In the genomic region with DNA sequence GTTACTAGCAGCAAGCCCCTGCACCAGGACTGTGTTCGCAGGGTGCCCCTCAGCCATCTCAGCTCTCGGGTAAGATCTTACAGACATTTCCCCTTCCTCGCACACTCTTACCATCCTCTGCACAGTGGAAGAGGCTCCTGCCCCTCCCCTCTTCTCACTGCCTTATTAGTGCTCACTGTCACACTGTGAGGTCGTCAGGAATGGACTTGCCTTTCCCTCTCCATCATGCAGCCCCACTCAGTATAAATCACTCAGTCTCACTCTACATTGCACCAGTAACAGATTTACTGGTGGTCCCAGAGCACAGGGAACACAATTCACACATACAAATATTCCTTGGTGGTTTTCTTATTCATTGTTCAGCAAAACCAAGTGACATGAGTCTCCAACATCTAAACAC, we compare ENCODE assay signal across 23 mouse cellular contexts.
DNase-seq lines count a peak whose midpoint lies in the region; ATAC-seq and TF ChIP-seq lines count a peak whose summit lies in the region.
"Had no signal": no experiment of that assay in that cellular context is flagged by ENCODE, and none has a peak within 500 bp of the region (broad histone marks: within the 10 kb centered on the region; RNA-seq: fewer than 3 reads in every experiment).

No protein-coding gene starts in this region.

- H3K4me3 ChIP-seq in forebrain, embryonic 15.5 days = no peak overlapping the region
- no peak overlapping the region for H3K4me3 ChIP-seq in forebrain, embryonic 14.5 days (ENCODE audit: low read depth, low read length)
- no peak overlapping the region for H3K4me3 ChIP-seq in midbrain, embryonic 10.5 days
- H3K4me3 ChIP-seq in midbrain, postnatal 0 days (ENCODE audit: low read depth, low read length) = no peak overlapping the region
- peak overlapping the region; percentile 7 for H3K4me3 ChIP-seq in testis, adult 2 months (ENCODE audit: control insufficient read depth, low read depth, low read length)
- H3K4me3 ChIP-seq in liver, embryonic 11.5 days (ENCODE audit: low read depth, low read length) = no peak overlapping the region
- H3K4me3 ChIP-seq: embryonic facial prominence, embryonic 12.5 days; embryonic facial prominence, embryonic 15.5 days; forebrain, embryonic 13.5 days; heart, adult 2 months; hindbrain, embryonic 12.5 days; hindbrain, embryonic 15.5 days had no signal

- no peaks in the 10 kb centered on the region for H3K9me3 ChIP-seq in forebrain, embryonic 15.5 days
- H3K9me3 ChIP-seq in forebrain, embryonic 14.5 days (replicated peaks; ENCODE audit: control insufficient read depth, low read length) = no peaks in the 10 kb centered on the region
- no peaks in the 10 kb centered on the region for H3K9me3 ChIP-seq in midbrain, embryonic 10.5 days (replicated peaks)
- H3K9me3 ChIP-seq in midbrain, postnatal 0 days (ENCODE audit: low read length) = no peaks in the 10 kb centered on the region
- H3K9me3 ChIP-seq in liver, embryonic 11.5 days (ENCODE audit: control insufficient read depth, low read length) = no peaks in the 10 kb centered on the region
- H3K9me3 ChIP-seq: embryonic facial prominence, embryonic 12.5 days; embryonic facial prominence, embryonic 15.5 days; forebrain, embryonic 13.5 days; G1E; hindbrain, embryonic 12.5 days; hindbrain, embryonic 15.5 days had no signal

- no peak overlapping the region for H3K9ac ChIP-seq in forebrain, embryonic 15.5 days (replicated peaks)
- H3K9ac ChIP-seq in forebrain, embryonic 14.5 days (ENCODE audit: low read length) = no peak overlapping the region
- no peak overlapping the region for H3K9ac ChIP-seq in midbrain, postnatal 0 days (replicated peaks; ENCODE audit: low read length, poor library complexity, severe bottlenecking)
- H3K9ac ChIP-seq in liver, embryonic 11.5 days (ENCODE audit: low read depth, low read length) = no peak overlapping the region
- H3K9ac ChIP-seq: embryonic facial prominence, embryonic 12.5 days; embryonic facial prominence, embryonic 15.5 days; forebrain, embryonic 13.5 days; hindbrain, embryonic 12.5 days; hindbrain, embryonic 15.5 days had no signal

- ATAC-seq in forebrain, embryonic 15.5 days (replicated peaks) = no peak
- ATAC-seq in forebrain, embryonic 14.5 days = no peak
- ATAC-seq in midbrain, postnatal 0 days (ENCODE audit: low FRiP score) = no peak
- no peak for ATAC-seq in liver, embryonic 11.5 days (replicated peaks; ENCODE audit: low FRiP score)
- ATAC-seq: forebrain, embryonic 13.5 days; Patski had no signal

- H3K36me3 ChIP-seq in forebrain, embryonic 15.5 days = no peaks in the 10 kb centered on the region
- no peaks in the 10 kb centered on the region for H3K36me3 ChIP-seq in forebrain, embryonic 14.5 days (ENCODE audit: control insufficient read depth, insufficient read depth, low read length)
- no peaks in the 10 kb centered on the region for H3K36me3 ChIP-seq in midbrain, embryonic 10.5 days
- no peaks in the 10 kb centered on the region for H3K36me3 ChIP-seq in midbrain, postnatal 0 days (ENCODE audit: insufficient read depth, low read length)
- H3K36me3 ChIP-seq in testis, adult 2 months (ENCODE audit: control insufficient read depth, insufficient read depth, low read length) = no peaks in the 10 kb centered on the region
- H3K36me3 ChIP-seq in liver, embryonic 11.5 days (ENCODE audit: control insufficient read depth, insufficient read depth, low read length) = no peaks in the 10 kb centered on the region
- H3K36me3 ChIP-seq: embryonic facial prominence, embryonic 12.5 days; embryonic facial prominence, embryonic 15.5 days; G1E; hindbrain, embryonic 15.5 days had no signal

- no peak for TF ChIP-seq POLR2A in testis, adult 2 months (IDR thresholded peaks at IDR 0.05; ENCODE audit: control insufficient read depth, low read depth, low read length)

- no peak overlapping the region for H3K4me2 ChIP-seq in forebrain, embryonic 15.5 days (replicated peaks)
- no peak overlapping the region for H3K4me2 ChIP-seq in forebrain, embryonic 14.5 days (ENCODE audit: low read length)
- H3K4me2 ChIP-seq in midbrain, postnatal 0 days (ENCODE audit: low read depth, low read length, poor library complexity, severe bottlenecking) = no peak overlapping the region
- H3K4me2 ChIP-seq in liver, embryonic 11.5 days = no peak overlapping the region
- H3K4me2 ChIP-seq: embryonic facial prominence, embryonic 12.5 days; embryonic facial prominence, embryonic 15.5 days; forebrain, embryonic 13.5 days; heart, embryonic 11.5 days; hindbrain, embryonic 12.5 days; hindbrain, embryonic 15.5 days had no signal

- 0 out of 2 replicates have a peak overlapping the region, but pooled peaks have one; percentile 14 for H3K27ac ChIP-seq in forebrain, embryonic 15.5 days (replicated peaks)
- H3K27ac ChIP-seq in forebrain, embryonic 14.5 days (ENCODE audit: low read depth, low read length) = no peak overlapping the region
- H3K27ac ChIP-seq in midbrain, embryonic 10.5 days (replicated peaks) = peak overlapping the region; percentile 29; the same call in 1 of the 2 replicates
- no peak overlapping the region for H3K27ac ChIP-seq in midbrain, postnatal 0 days (ENCODE audit: low read depth, low read length)
- H3K27ac ChIP-seq in testis, adult 2 months (ENCODE audit: control insufficient read depth, insufficient read depth, low read depth, low read length) = no peak overlapping the region
- no peak overlapping the region for H3K27ac ChIP-seq in liver, embryonic 11.5 days (ENCODE audit: low read depth, low read length)
- H3K27ac ChIP-seq: embryonic facial prominence, embryonic 12.5 days; embryonic facial prominence, embryonic 15.5 days; heart, adult 2 months; hindbrain, embryonic 12.5 days; hindbrain, embryonic 15.5 days had no signal

- no peak for TF ChIP-seq CTCF in midbrain, postnatal 0 days (IDR thresholded peaks at IDR 0.05)
- no peak for TF ChIP-seq CTCF in testis, adult 2 months (IDR thresholded peaks at IDR 0.05; ENCODE audit: control insufficient read depth, insufficient read depth, insufficient replicate concordance, low read depth, low read length)

- 61% methylated on average over 4 of the region's 4 CpGs for WGBS in forebrain, embryonic 15.5 days
- 67% methylated on average over 4 of the region's 4 CpGs for WGBS in forebrain, embryonic 14.5 days
- WGBS in midbrain, embryonic 10.5 days = 78% methylated on average over 4 of the region's 4 CpGs
- WGBS in midbrain, postnatal 0 days = 68% methylated on average over 4 of the region's 4 CpGs
- WGBS in liver, embryonic 11.5 days = 55% methylated on average over 4 of the region's 4 CpGs

- DNase-seq in forebrain, embryonic 14.5 days (ENCODE audit: low spot score) = no peak
- DNase-seq in midbrain, embryonic 10.5 days (ENCODE audit: low spot score) = no peak
- no peak for DNase-seq in midbrain, postnatal 0 days (ENCODE audit: low spot score)
- no peak for DNase-seq in testis, postnatal 10 days (ENCODE audit: low spot score)
- DNase-seq in liver, embryonic 11.5 days (ENCODE audit: low spot score) = no peak
- DNase-seq: adrenal gland, postnatal 14 days; B cell, adult 2 months; cerebellum, adult 11 months; cerebellum, adult 2 months; cerebellum, adult 9-11 months; cerebellum, postnatal 25 days; gastrocnemius, postnatal 25 days; heart, adult 2 months had no signal

- peaks cover 51% of the 10 kb centered on the region for H3K4me1 ChIP-seq in forebrain, embryonic 15.5 days
- peaks cover 32% of the 10 kb centered on the region for H3K4me1 ChIP-seq in forebrain, embryonic 14.5 days (ENCODE audit: control insufficient read depth, insufficient read depth, low read length)
- H3K4me1 ChIP-seq in midbrain, embryonic 10.5 days = peaks cover 56% of the 10 kb centered on the region
- peaks cover 47% of the 10 kb centered on the region for H3K4me1 ChIP-seq in midbrain, postnatal 0 days (ENCODE audit: insufficient read depth, low read length)
- H3K4me1 ChIP-seq in testis, adult 2 months (ENCODE audit: control insufficient read depth, insufficient read depth, low read length) = peaks cover 2% of the 10 kb centered on the region
- H3K4me1 ChIP-seq in liver, embryonic 11.5 days (replicated peaks; ENCODE audit: control insufficient read depth, insufficient read depth, low read length) = no peaks in the 10 kb centered on the region; the same call in 1 of the 2 replicates

- no peaks in the 10 kb centered on the region for H3K27me3 ChIP-seq in forebrain, embryonic 15.5 days
- H3K27me3 ChIP-seq in forebrain, embryonic 14.5 days (replicated peaks; ENCODE audit: control insufficient read depth, insufficient read depth, low read length) = no peaks in the 10 kb centered on the region
- no peaks in the 10 kb centered on the region for H3K27me3 ChIP-seq in midbrain, embryonic 10.5 days (ENCODE audit: low read depth, poor library complexity, severe bottlenecking)
- H3K27me3 ChIP-seq in midbrain, postnatal 0 days (ENCODE audit: insufficient read depth, low read length) = no peaks in the 10 kb centered on the region
- H3K27me3 ChIP-seq in testis, adult 2 months (ENCODE audit: control insufficient read depth, insufficient read depth, low read length) = no peaks in the 10 kb centered on the region
- H3K27me3 ChIP-seq in liver, embryonic 11.5 days (replicated peaks; ENCODE audit: control insufficient read depth, insufficient read depth, low read length) = no peaks in the 10 kb centered on the region
- H3K27me3 ChIP-seq: embryonic facial prominence, embryonic 12.5 days; embryonic facial prominence, embryonic 15.5 days; forebrain, embryonic 13.5 days; hindbrain, embryonic 12.5 days; hindbrain, embryonic 15.5 days; Patski had no signal

Comparison
In these comparisons a context has a peak if more than half of its experiments do, and no peak if none do; other contexts are left out.
1. H3K27ac ChIP-seq: peak in forebrain, embryonic 15.5 days (single experiment) and midbrain, embryonic 10.5 days (single experiment); none in forebrain, embryonic 14.5 days (single experiment), midbrain, postnatal 0 days (single experiment), testis, adult 2 months (single experiment) and liver, embryonic 11.5 days (single experiment).